8 mouse cellular contexts compared by ENCODE assay signal in the genomic region with DNA sequence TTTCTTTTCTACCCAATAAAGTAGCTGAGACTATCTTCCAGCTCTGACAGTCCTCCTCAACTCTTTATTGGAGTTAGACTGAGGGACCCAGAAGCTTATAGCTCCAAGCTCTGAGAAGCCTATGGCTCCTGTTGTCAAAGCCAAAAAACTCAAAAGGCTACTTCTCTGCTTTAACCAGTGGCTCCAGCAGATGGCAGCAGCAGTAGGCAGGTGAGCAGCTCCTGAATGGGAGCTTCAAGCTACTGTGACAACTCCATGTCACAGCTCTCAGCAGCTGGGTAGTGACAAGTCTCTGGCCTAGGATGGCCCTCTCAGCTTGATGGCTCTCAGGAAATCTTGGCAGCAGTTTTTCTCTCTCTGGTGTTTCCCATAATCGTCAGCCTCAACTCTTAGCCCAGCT. TPM values are rescaled to one million over a fixed set of nuclear protein-coding genes. Genes with fewer than 3 reads are reported as not detected.
A peak's percentile ranks its signal among the peaks of the same experiment; 100 is the strongest.
DNase-seq lines count a peak whose midpoint lies in the region; ATAC-seq and TF ChIP-seq lines count a peak whose summit lies in the region.

No protein-coding gene starts in this region.

- no peaks in the 10 kb centered on the region for H3K36me3 ChIP-seq in kidney, embryonic 14.5 days (ENCODE audit: control insufficient read depth, insufficient read depth, low read length)
- H3K36me3 ChIP-seq in liver, embryonic 11.5 days (ENCODE audit: control insufficient read depth, insufficient read depth, low read length): no peaks in the 10 kb centered on the region

- ATAC-seq in kidney, embryonic 14.5 days (ENCODE audit: low FRiP score, low TSS enrichment): 0 out of 2 replicates have a peak, but pooled peaks have one; percentile 15
- 0 out of 2 replicates have a peak, but pooled peaks have one; percentile 36 for ATAC-seq in liver, embryonic 11.5 days (replicated peaks; ENCODE audit: low FRiP score)

- WGBS in kidney, embryonic 14.5 days: 14% methylated on average over 1 of the region's 1 CpGs
- 16% methylated on average over 1 of the region's 1 CpGs for WGBS in liver, embryonic 11.5 days
- WGBS in olfactory bulb, adult 2 months: 12% methylated on average over 1 of the region's 1 CpGs

- H3K9ac ChIP-seq in kidney, embryonic 14.5 days (ENCODE audit: low read depth, low read length): no peak overlapping the region
- no peak overlapping the region for H3K9ac ChIP-seq in liver, embryonic 11.5 days (ENCODE audit: low read depth, low read length)

- TF ChIP-seq CTCF in olfactory bulb, adult 2 months (IDR thresholded peaks at IDR 0.05; ENCODE audit: insufficient read depth, low read depth, low read length): 0 out of 2 replicates have a peak, but pooled peaks have one; percentile 18

- no peaks in the 10 kb centered on the region for H3K4me1 ChIP-seq in kidney, embryonic 14.5 days (ENCODE audit: control insufficient read depth, insufficient read depth, low read length)
- no peaks in the 10 kb centered on the region for H3K4me1 ChIP-seq in liver, embryonic 11.5 days (replicated peaks; ENCODE audit: control insufficient read depth, insufficient read depth, low read length)
- H3K4me1 ChIP-seq in olfactory bulb, adult 2 months (ENCODE audit: control insufficient read depth, insufficient read depth, low read length): no peaks in the 10 kb centered on the region

- no peak overlapping the region for H3K4me3 ChIP-seq in kidney, embryonic 14.5 days (ENCODE audit: low read length)
- H3K4me3 ChIP-seq in liver, embryonic 11.5 days (ENCODE audit: low read depth, low read length): no peak overlapping the region
- H3K4me3 ChIP-seq in olfactory bulb, adult 2 months (ENCODE audit: insufficient read depth, low read depth, low read length): no peak overlapping the region

- no peak overlapping the region for H3K4me2 ChIP-seq in kidney, embryonic 14.5 days (replicated peaks; ENCODE audit: low read depth, low read length)
- H3K4me2 ChIP-seq in liver, embryonic 11.5 days: no peak overlapping the region

- peak; percentile 70 to 71 for DNase-seq in B cell, adult 2 months
- peak; percentile 36 for DNase-seq in T-cell, adult 2 months (ENCODE audit: low spot score)
- DNase-seq in cerebellum, postnatal 4 days (ENCODE audit: low spot score in 2 of 2): peak; percentile 50 to 75
- peak; percentile 58 for DNase-seq in gastrocnemius, postnatal 25 days
- peak; percentile 53 for DNase-seq in liver, embryonic 11.5 days (ENCODE audit: low spot score)
- DNase-seq in thymus, postnatal 25 days: peak; percentile 64

- no peaks in the 10 kb centered on the region for H3K9me3 ChIP-seq in kidney, embryonic 14.5 days (ENCODE audit: control insufficient read depth, low read length)
- H3K9me3 ChIP-seq in liver, embryonic 11.5 days (ENCODE audit: control insufficient read depth, low read length): no peaks in the 10 kb centered on the region

- TF ChIP-seq POLR2A in olfactory bulb, adult 2 months (IDR thresholded peaks at IDR 0.05; ENCODE audit: insufficient read depth, low read depth, low read length): no peak

- H3K27me3 ChIP-seq in kidney, embryonic 14.5 days (ENCODE audit: control insufficient read depth, insufficient read depth, low read length): no peaks in the 10 kb centered on the region
- H3K27me3 ChIP-seq in liver, embryonic 11.5 days (replicated peaks; ENCODE audit: control insufficient read depth, insufficient read depth, low read length): no peaks in the 10 kb centered on the region

- H3K27ac ChIP-seq in kidney, embryonic 14.5 days (ENCODE audit: low read depth, low read length): no peak overlapping the region
- H3K27ac ChIP-seq in liver, embryonic 11.5 days (ENCODE audit: low read depth, low read length): no peak overlapping the region
- no peak overlapping the region for H3K27ac ChIP-seq in olfactory bulb, adult 2 months (ENCODE audit: insufficient read depth, low read depth, low read length)

RNA-seq across cellular contexts. Expression of gene Mmp17, which starts 27.1 kb away (rescaled TPM):
- total RNA-seq in gastrocnemius, postnatal 25 days (2021): under 1 TPM; 0.33 to 0.43 TPM
- polyA plus RNA-seq in kidney, embryonic 14.5 days (2014; fragmentation: Nextera tagmentation; extraction: Ambion mirVana): 2.0 TPM in 2 replicates
- 0.44 and 0.67 TPM in 2 replicates for polyA plus RNA-seq in liver, embryonic 11.5 days (2014; fragmentation: Nextera tagmentation; extraction: Ambion mirVana)
- polyA plus RNA-seq in olfactory bulb, adult 2 months (2012; ENCODE audit: insufficient read depth, insufficient read length, low replicate concordance, missing spikeins): not detected in 2 replicates

RNA-seq across cellular contexts. Expression of gene Zfp11, which starts 58.8 kb away (rescaled TPM):
- 1 to 10 TPM; 1.8 TPM for total RNA-seq in gastrocnemius, postnatal 25 days (2021)
- 4.9 and 5.7 TPM in 2 replicates for polyA plus RNA-seq in kidney, embryonic 14.5 days (2014; fragmentation: Nextera tagmentation; extraction: Ambion mirVana)
- 3.2 and 3.7 TPM in 2 replicates for polyA plus RNA-seq in liver, embryonic 11.5 days (2014; fragmentation: Nextera tagmentation; extraction: Ambion mirVana)
- not detected in 2 replicates for polyA plus RNA-seq in olfactory bulb, adult 2 months (2012; ENCODE audit: insufficient read depth, insufficient read length, low replicate concordance, missing spikeins)
